Mouse (Mus musculus) intestine, postnatal 0 days (tissue): Measurements from ENCODE around the gene C130050O18Rik. TPM values are rescaled to one million over a fixed set of nuclear protein-coding genes. Genes with fewer than 3 reads are reported as not detected.

Experiments used
- ATAC-seq: fragments of 200-750 bp; cut with Nextera tagmentation; 2 replicates; pipeline ENCODE4 v1.8.0; 2017; ENCODE audit warnings: mild to moderate bottlenecking, moderate TSS enrichment, moderate library complexity
- H3K27ac ChIP-seq: fragments of 300-500 bp; sonication (generic); 2 replicates; pipeline ENCODE4 v1.5.1; 2014; ENCODE audit warnings: mild to moderate bottlenecking, low read depth, low read length, moderate library complexity
- H3K27me3 ChIP-seq: fragments of 300-500 bp; sonication (generic); replicated peaks from 2 replicates; pipeline ENCODE4 v1.6.1; 2014; ENCODE audit warnings: low read length, mixed read lengths; ENCODE audit not compliant: control insufficient read depth, insufficient read depth
- H3K36me3 ChIP-seq: fragments of 300-500 bp; sonication (generic); 2 replicates; pipeline ENCODE4 v1.6.1; 2014; ENCODE audit warnings: mild to moderate bottlenecking, moderate library complexity; ENCODE audit not compliant: control insufficient read depth, insufficient read depth
- H3K4me1 ChIP-seq: fragments of 300-500 bp; sonication (generic); replicated peaks from 2 replicates; pipeline ENCODE4 v1.6.1; 2014; ENCODE audit warnings: antibody characterized with exemption, low read length, mixed read lengths; ENCODE audit not compliant: control insufficient read depth, insufficient read depth
- H3K4me2 ChIP-seq: fragments of 300-500 bp; sonication (generic); replicated peaks from 2 replicates; pipeline ENCODE4 v1.6.1; 2014; ENCODE audit warnings: low read depth, mild to moderate bottlenecking, moderate library complexity
- H3K4me3 ChIP-seq: fragments of 300-500 bp; sonication (generic); 2 replicates; pipeline ENCODE4 v1.5.1; 2014; ENCODE audit warnings: low read depth, low read length
- H3K9ac ChIP-seq: fragments of 300-500 bp; sonication (generic); 2 replicates; pipeline ENCODE4 v1.6.1; 2014; ENCODE audit warnings: mild to moderate bottlenecking, low read depth, low read length
- H3K9me3 ChIP-seq: fragments of 300-500 bp; sonication (generic); 2 replicates; pipeline ENCODE4 v1.6.1; 2016; ENCODE audit warnings: mixed run types; ENCODE audit not compliant: control insufficient read depth
- CTCF ChIP-seq: sonication (generic); IDR thresholded peaks from 2 replicates; pipeline ENCODE4 v1.5.1; 2016; ENCODE audit warnings: low read depth, mild to moderate bottlenecking, control low read depth, antibody characterized with exemption, moderate library complexity
- WGBS: fragments of 180-500 bp; shearing (Covaris S2); extraction: QIAGEN DNeasy Blood & Tissue Kit; methylation state at CpG from one replicate; pipeline ENCODE4 v1.1.7; 2014; 5-methylcytosine and 5-hydroxymethylcytosine counted together
- polyA plus RNA-seq: library from polyadenylated mRNA; unstranded; fragments of >200 nt; fragmentation: Nextera tagmentation; extraction: Ambion mirVana; gene quantifications from 2 replicates; pipeline ENCODE4 v1.2.1, GENCODE M21; 2015

Gene C130050O18Rik
- 0.76 and 1.4 TPM in 2 replicates for polyA plus RNA-seq

DNA sequence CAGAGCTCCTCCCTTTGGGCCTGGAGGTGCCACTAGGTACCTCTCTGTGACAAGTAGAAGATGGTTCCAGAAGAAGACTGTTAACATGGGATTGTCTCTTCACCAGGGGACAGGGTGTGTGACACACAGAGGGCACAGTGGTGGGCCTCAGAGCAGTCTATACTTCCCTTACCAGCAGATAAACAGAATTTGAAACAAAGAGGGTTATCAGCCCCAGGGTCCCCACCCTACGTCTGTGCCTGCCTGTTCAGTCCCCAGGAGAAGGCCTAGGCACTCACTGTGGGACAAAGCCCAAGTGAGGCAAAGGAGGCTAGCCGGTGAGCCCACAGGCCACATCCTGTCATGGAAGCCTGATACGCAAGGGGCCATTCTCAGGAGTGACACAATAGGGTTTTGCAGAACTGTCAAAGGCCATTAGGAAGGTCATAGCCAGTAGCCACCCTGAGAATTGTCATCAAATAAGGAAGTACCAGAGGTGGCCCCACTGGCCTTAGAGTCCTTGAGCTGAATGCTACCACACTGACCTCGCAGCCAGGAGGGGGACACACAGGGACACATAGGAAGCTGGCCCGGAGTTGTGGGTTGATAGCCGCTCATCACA is at the start of gene C130050O18Rik:
Gene C130050O18Rik, plus strand, starts transcription at position 480 of the 601 bp plus-strand sequence.
- H3K27ac ChIP-seq: no peak within 1 kb of the TSS
- 78% methylated on average over 6 of the region's 6 CpGs for WGBS
- H3K36me3 ChIP-seq: no peaks in the 10 kb centered on the region; the same call in 1 of the 2 replicates
- H3K4me1 ChIP-seq: 0 out of 2 replicates have a peak, but pooled peaks cover 5% of the 10 kb centered on the region
- TF ChIP-seq CTCF: no peak
- no peaks in the 10 kb centered on the region for H3K27me3 ChIP-seq
- no peak within 1 kb of the TSS for H3K4me3 ChIP-seq
- no peak within 1 kb of the TSS; the same call in 1 of the 2 replicates for H3K9ac ChIP-seq
- no peak for ATAC-seq
- no peaks in the 10 kb centered on the region for H3K9me3 ChIP-seq
- H3K4me2 ChIP-seq: no peak within 1 kb of the TSS

DNA sequence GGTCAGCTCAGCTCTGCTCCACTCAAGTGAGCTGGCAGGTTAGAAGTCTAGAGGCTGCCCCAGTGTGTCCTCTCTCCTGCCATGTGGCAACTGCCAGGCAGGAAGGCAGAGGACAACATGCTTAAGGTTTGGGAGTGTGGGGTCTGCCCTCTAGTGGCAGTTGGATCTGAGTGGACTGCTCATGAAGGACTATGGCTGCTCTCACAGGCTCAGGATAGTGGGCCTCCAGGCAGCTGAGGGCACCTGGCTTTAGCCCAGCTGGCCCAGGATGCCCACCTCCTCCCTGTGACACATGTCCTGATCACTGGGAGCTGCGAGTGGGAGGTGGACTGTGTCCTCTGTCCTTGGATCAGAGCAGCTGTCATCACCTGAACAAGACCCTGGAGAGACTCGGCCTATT is 46.4 kb upstream of the C130050O18Rik start:
- Histone ChIP-seq H3K4me2 (no peak overlapping the region), H3K4me3 (no peak overlapping the region), H3K9ac (no peak overlapping the region), H3K9me3 (no peaks in the 10 kb centered on the region), H3K4me1 (no peaks in the 10 kb centered on the region), H3K27ac (peak overlapping the region; percentile 21; the same call in 1 of the 2 replicates), H3K36me3 (peaks cover 16% of the 10 kb centered on the region; the same call in 1 of the 2 replicates), H3K27me3 (no peaks in the 10 kb centered on the region)
- ATAC-seq: peak; percentile 32; the same call in 1 of the 2 replicates
- 66% methylated on average over 2 of the region's 2 CpGs for WGBS
- peak; percentile 87 for TF ChIP-seq CTCF

DNA sequence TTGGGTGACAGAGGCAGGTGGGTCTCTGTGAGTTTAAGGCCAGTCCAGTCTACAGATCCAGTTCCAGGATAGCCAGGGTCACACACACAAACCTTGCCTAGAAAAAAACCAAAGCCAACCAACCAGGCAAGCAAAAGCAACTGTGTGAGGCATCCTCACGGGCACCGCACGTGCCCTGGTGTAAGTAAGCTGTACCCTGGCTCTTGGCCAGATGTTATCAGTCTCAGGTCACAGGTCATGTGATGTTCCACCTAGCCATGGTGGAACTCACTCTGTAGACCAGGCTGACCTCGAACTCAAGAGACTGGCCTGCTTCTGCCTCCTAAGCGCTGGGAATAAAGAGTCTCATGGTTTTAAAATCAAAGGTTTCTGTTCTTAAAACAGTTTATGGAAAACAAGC is 45.8 kb upstream of the C130050O18Rik start:
- Histone ChIP-seq H3K27ac (peak overlapping the region; percentile 21; the same call in 1 of the 2 replicates), H3K27me3 (no peaks in the 10 kb centered on the region), H3K9ac (no peak overlapping the region), H3K4me1 (no peaks in the 10 kb centered on the region), H3K4me3 (no peak overlapping the region), H3K4me2 (no peak overlapping the region), H3K9me3 (no peaks in the 10 kb centered on the region), H3K36me3 (peaks cover 16% of the 10 kb centered on the region; the same call in 1 of the 2 replicates)
- ATAC-seq: no peak
- 54% methylated on average over 5 of the region's 5 CpGs for WGBS
- no peak for TF ChIP-seq CTCF

DNA sequence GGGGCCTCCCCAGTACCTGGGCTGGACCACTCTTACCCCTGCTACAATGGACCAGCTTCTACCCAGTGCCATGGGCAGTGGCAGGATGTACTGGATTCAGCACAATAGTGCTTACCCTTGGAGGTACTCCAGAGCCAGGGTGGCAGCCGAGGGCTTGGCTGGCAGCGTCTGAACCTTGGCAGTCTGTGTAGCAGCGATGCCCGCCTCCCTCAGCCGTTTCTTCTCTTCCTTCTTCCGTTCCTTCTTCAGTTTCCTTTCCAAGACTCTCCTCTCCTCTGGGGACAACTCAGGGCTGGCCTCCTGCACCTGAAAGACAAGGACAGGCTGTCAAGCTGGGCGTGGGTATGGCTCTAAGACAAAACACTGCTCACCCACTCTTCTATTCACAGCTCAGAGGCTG is 41.2 kb upstream of the C130050O18Rik start:
- Histone ChIP-seq H3K27ac (no peak overlapping the region), H3K4me1 (no peaks in the 10 kb centered on the region), H3K4me3 (no peak overlapping the region), H3K27me3 (no peaks in the 10 kb centered on the region), H3K9me3 (no peaks in the 10 kb centered on the region), H3K9ac (no peak overlapping the region), H3K36me3 (no peaks in the 10 kb centered on the region), H3K4me2 (no peak overlapping the region)
- TF ChIP-seq CTCF: no peak
- WGBS: 63% methylated on average over 7 of the region's 7 CpGs
- no peak for ATAC-seq

DNA sequence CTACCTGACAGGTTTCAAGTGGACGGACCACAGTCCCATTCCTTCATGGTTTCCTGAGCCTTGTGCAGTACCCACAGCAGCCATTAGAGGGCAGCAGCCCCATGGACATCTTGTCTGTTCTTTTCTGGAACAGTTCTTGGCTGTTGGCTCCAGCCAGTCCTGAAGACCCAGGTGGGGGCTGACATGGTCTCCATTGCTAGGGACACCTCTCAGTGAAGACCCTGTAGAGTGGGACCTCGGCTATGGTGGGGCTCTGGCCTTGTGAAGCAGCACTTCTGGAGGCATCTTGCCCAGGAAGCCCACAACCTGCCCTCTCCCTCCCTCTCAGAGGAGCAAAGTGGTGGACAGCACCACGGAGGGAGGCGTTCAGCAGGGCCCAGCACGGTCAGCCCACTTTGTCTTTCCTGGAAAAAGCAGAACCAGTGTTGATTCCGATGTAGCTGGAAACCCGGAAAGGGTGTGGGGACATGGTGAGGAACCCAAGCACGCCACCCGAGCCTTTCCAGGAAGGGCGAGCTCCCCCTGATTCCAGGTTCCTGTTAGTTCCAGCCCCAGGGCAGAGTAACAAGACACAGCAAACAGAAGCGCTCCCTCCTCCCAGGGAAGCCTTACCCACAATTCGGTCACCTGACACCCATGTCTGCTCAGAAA is 40.7 kb upstream of the C130050O18Rik start:
- ATAC-seq: peak; percentile 16; the same call in 1 of the 2 replicates
- TF ChIP-seq CTCF: peak; percentile 99
- H3K27me3 ChIP-seq: no peaks in the 10 kb centered on the region
- H3K9ac ChIP-seq: no peak overlapping the region
- H3K27ac ChIP-seq: peak overlapping the region; percentile 50; the same call in 1 of the 2 replicates
- H3K4me1 ChIP-seq: no peaks in the 10 kb centered on the region
- peak overlapping the region; percentile 7; the same call in 1 of the 2 replicates for H3K4me2 ChIP-seq
- no peaks in the 10 kb centered on the region for H3K9me3 ChIP-seq
- H3K36me3 ChIP-seq: no peaks in the 10 kb centered on the region
- WGBS: 33% methylated on average over 12 of the region's 12 CpGs
- no peak overlapping the region for H3K4me3 ChIP-seq

DNA sequence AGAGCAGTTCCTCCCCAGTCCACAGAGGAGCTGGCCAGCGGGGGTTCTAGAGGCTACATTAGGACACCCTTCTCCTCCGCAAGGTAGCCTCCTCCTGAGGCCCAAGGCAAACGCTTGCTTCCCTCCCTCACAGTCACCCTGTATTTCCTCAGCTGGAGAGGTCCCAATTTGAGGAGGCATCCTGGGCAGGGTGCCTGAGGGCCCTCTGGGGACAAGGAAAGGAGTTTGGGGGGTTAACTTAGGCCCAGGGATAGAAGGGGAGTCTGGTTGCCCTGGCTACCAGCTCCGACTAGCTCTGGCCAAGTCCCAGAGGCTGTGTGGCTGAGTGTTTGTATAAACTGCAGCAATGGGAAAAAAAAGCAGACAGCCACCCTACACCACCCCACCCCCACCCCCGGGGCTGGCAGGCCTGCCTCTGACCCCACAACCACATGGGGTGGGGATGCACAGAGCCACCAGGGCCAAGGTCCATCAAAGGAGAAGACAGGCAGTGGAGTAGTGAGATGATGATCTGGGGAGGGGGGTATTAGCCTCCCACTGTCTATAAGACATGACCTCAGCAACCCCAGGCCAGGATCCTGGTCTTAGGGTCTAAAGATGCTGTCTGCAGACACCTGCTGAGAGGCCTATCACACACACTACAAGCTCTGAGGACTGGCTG is 40.0 kb upstream of the C130050O18Rik start:
- TF ChIP-seq CTCF: no peak
- Histone ChIP-seq H3K27ac (peak overlapping the region; percentile 50; the same call in 1 of the 2 replicates), H3K9ac (no peak overlapping the region), H3K4me1 (no peaks in the 10 kb centered on the region), H3K4me2 (0 out of 2 replicates have a peak overlapping the region, but pooled peaks have one; percentile 7), H3K27me3 (no peaks in the 10 kb centered on the region), H3K36me3 (no peaks in the 10 kb centered on the region; the same call in 1 of the 2 replicates), H3K4me3 (no peak overlapping the region), H3K9me3 (no peaks in the 10 kb centered on the region)
- no peak for ATAC-seq
- 46% methylated on average over 5 of the region's 5 CpGs for WGBS
